Mouse (Mus musculus): ENCODE results near the gene 5430419D17Rik. TPM values are rescaled to one million over a fixed set of nuclear protein-coding genes. Genes with fewer than 3 reads are reported as not detected.

The 5430419D17Rik gene
- total and polyA plus RNA-seq, 2 experiments: not detected

DNA sequence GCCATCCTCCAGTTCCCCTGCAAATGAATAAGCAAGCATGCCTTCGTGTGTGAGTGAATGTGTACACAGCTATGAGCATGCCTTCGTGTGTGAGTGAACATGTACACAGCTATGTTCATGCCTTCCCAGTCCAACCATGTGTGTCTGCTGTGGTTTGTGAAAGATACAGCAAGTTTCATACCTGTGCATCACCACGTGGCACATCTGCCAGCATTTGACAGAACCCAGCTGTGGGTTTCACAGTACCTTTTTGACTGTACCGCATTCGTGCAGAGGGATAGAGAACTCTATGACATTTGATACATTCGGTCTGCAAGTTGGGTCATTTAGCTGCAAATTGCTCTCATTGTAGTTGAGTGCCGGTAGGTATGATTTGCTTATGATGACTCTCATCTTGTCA is 140.3 kb downstream of the 5430419D17Rik start:
- no peak overlapping the region for H3K9ac ChIP-seq (ENCODE audit: low read depth, low read length)
- no peaks in the 10 kb centered on the region for H3K36me3 ChIP-seq (ENCODE audit: control insufficient read depth, insufficient read depth, low read length)
- TF ChIP-seq POLR2A (IDR thresholded peaks at IDR 0.05; ENCODE audit: extremely low read depth, insufficient read depth, low read length): no peak
- no peak for TF ChIP-seq CTCF (IDR thresholded peaks at IDR 0.05; ENCODE audit: low read depth, low read length)
- no peak overlapping the region for H3K4me3 ChIP-seq (ENCODE audit: insufficient read depth, low read depth, low read length)
- H3K27me3 ChIP-seq (ENCODE audit: control insufficient read depth, insufficient read depth, low read length): no peaks in the 10 kb centered on the region
- WGBS: 79% methylated on average over 7 of the region's 7 CpGs
- DNase-seq (ENCODE audit: extremely low read depth, low read depth, low spot score): no peak
- H3K4me1 ChIP-seq (ENCODE audit: control insufficient read depth, insufficient read depth, low read length): no peaks in the 10 kb centered on the region
- no peaks in the 10 kb centered on the region for H3K79me2 ChIP-seq (ENCODE audit: control insufficient read depth, insufficient read depth, low read length)
- no peak overlapping the region for H3K27ac ChIP-seq (replicated peaks; ENCODE audit: insufficient read depth, low read depth, low read length)

DNA sequence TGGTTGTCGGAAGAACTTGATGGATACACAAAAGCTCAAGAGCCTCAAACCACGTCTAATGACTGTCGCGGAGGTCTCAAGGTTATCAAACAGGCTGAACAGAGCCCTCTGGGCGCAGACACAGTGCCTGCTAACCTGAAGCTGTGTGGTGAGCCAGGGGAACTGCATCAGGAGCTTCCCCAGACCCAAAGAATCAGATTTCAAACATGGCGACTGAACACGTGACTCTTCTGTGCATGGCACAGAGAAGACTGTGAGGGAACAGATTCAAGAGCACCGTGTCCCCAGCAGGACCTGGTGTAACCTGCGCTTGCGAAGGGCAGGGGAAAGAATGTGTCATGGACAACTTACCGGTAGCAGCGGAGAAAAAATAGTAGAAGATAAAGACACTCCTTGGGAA is 143.4 kb downstream of the 5430419D17Rik start:
- no peaks in the 10 kb centered on the region for H3K27me3 ChIP-seq (ENCODE audit: control insufficient read depth, insufficient read depth, low read length)
- TF ChIP-seq POLR2A (IDR thresholded peaks at IDR 0.05; ENCODE audit: extremely low read depth, insufficient read depth, low read length): no peak
- TF ChIP-seq CTCF (IDR thresholded peaks at IDR 0.05; ENCODE audit: low read depth, low read length): no peak
- H3K27ac ChIP-seq (replicated peaks; ENCODE audit: insufficient read depth, low read depth, low read length): no peak overlapping the region
- 61% methylated on average over 12 of the region's 12 CpGs for WGBS
- H3K9ac ChIP-seq (ENCODE audit: low read depth, low read length): no peak overlapping the region
- no peaks in the 10 kb centered on the region for H3K36me3 ChIP-seq (ENCODE audit: control insufficient read depth, insufficient read depth, low read length)
- H3K79me2 ChIP-seq (ENCODE audit: control insufficient read depth, insufficient read depth, low read length): no peaks in the 10 kb centered on the region
- H3K4me1 ChIP-seq (ENCODE audit: control insufficient read depth, insufficient read depth, low read length): no peaks in the 10 kb centered on the region
- no peak for DNase-seq (ENCODE audit: extremely low read depth, low read depth, low spot score)
- no peak overlapping the region for H3K4me3 ChIP-seq (ENCODE audit: insufficient read depth, low read depth, low read length)

DNA sequence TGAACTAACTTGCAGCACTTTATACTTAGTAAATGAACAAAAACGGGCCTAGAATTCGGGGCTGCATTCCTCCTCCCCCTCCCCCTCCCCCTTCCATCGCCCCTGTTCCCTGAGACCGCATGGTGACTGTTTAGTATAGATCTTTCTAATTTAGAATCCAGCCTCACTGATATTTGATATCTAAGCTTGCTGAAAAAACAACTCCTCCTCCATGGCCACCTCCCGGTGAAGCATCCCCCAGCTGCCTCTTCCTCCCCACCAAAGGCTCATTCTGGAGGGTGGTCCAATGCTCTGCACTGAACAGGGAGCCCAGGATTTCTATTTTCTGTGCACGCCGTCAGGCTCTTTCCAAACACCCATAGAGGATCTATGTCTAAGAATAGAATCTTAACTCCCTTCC is 144.1 kb downstream of the 5430419D17Rik start:
- 93% methylated on average over 5 of the region's 7 CpGs for WGBS
- Histone ChIP-seq H3K4me3 (ENCODE audit: insufficient read depth, low read depth, low read length) (no peak overlapping the region), H3K9ac (ENCODE audit: low read depth, low read length) (no peak overlapping the region), H3K79me2 (ENCODE audit: control insufficient read depth, insufficient read depth, low read length) (no peaks in the 10 kb centered on the region), H3K4me1 (ENCODE audit: control insufficient read depth, insufficient read depth, low read length) (no peaks in the 10 kb centered on the region), H3K27me3 (ENCODE audit: control insufficient read depth, insufficient read depth, low read length) (no peaks in the 10 kb centered on the region), H3K36me3 (ENCODE audit: control insufficient read depth, insufficient read depth, low read length) (no peaks in the 10 kb centered on the region), H3K27ac (replicated peaks; ENCODE audit: insufficient read depth, low read depth, low read length) (no peak overlapping the region)
- no peak for TF ChIP-seq POLR2A (IDR thresholded peaks at IDR 0.05; ENCODE audit: extremely low read depth, insufficient read depth, low read length)
- TF ChIP-seq CTCF (IDR thresholded peaks at IDR 0.05; ENCODE audit: low read depth, low read length): no peak
- DNase-seq (ENCODE audit: extremely low read depth, low read depth, low spot score): no peak

DNA sequence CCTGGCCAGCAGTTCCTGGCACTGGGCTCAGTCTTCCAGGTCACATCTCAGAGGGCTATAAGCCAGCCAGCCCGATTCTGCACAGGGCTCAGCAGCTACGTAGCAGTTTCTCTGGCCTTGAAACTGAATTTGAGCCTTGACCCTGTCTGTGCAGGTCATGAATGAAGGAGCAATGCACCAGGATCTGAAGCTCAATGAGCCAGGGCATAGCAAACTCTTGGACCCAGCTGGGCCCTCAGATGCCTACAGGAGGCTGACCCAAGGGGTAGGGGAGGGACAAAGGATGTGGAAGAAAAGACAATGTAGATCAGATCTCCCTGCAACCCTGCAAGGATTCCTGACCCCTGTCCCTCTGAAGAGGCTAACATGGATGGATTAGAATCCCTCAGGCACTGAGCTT is 148.0 kb downstream of the 5430419D17Rik start, which contains the start of gene Cuzd1:
Gene Cuzd1, minus strand, starts transcription at position 101 of the 400 bp plus-strand sequence.
- Histone ChIP-seq H3K4me3 (ENCODE audit: insufficient read depth, low read depth, low read length) (no peak within 1 kb of the TSS), H3K27ac (replicated peaks; ENCODE audit: insufficient read depth, low read depth, low read length) (no peak within 1 kb of the TSS), H3K9ac (ENCODE audit: low read depth, low read length) (no peak within 1 kb of the TSS), H3K27me3 (ENCODE audit: control insufficient read depth, insufficient read depth, low read length) (no peaks in the 10 kb centered on the region), H3K4me1 (ENCODE audit: control insufficient read depth, insufficient read depth, low read length) (no peaks in the 10 kb centered on the region), H3K79me2 (ENCODE audit: control insufficient read depth, insufficient read depth, low read length) (no peaks in the 10 kb centered on the region), H3K36me3 (ENCODE audit: control insufficient read depth, insufficient read depth, low read length) (no peaks in the 10 kb centered on the region)
- no peak for TF ChIP-seq POLR2A (IDR thresholded peaks at IDR 0.05; ENCODE audit: extremely low read depth, insufficient read depth, low read length)
- TF ChIP-seq CTCF (IDR thresholded peaks at IDR 0.05; ENCODE audit: low read depth, low read length): no peak
- 61% methylated on average over 2 of the region's 2 CpGs for WGBS
- DNase-seq (ENCODE audit: extremely low read depth, low read depth, low spot score): no peak

DNA sequence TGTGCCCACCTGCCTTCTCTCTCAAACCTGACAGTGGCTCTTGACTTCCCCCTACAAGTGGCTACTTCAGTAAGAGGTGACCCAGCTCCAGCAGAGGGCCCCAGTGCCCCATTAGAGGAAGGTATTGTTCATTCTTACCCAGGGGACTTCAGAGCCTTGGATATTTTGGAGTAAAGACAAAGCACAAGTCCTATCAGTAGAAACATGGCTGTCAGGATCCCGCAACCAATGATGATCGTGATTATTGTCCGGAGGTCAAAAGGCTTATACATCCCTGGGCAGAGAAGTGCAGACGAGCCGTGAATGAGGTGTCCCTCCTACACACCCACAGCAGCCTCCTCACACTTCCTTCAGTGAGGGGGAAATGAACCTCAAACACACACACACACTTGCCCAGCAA is 152.9 kb downstream of the 5430419D17Rik start:
- no peaks in the 10 kb centered on the region for H3K36me3 ChIP-seq (ENCODE audit: control insufficient read depth, insufficient read depth, low read length)
- no peak for DNase-seq (ENCODE audit: extremely low read depth, low read depth, low spot score)
- 90% methylated on average over 5 of the region's 5 CpGs for WGBS

DNA sequence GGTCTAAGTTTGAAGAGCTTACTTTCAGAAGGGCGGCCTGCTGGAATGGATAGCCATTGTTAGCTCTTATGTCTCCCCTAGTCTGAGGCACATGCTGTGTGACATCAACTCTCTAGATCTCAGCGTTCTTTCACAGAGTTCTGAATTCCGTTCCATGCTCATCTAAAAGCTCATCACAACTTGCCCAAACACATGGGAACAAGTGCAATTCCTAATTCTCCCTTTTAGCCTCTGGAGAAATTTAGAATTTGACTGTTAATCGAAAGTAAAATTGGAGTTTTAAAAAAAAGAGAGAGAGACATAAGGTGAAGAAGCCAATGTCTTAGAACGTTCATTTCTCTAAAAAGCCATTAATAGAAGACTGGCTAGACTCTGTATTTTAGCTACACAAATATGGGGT is 155.2 kb downstream of the 5430419D17Rik start, which contains the start of gene Fam24b:
Gene Fam24b, minus strand, starts transcription at position 101 of the 400 bp plus-strand sequence.
- no peak within 1 kb of the TSS for H3K27ac ChIP-seq (replicated peaks; ENCODE audit: insufficient read depth, low read depth, low read length)
- no peaks in the 10 kb centered on the region for H3K79me2 ChIP-seq (ENCODE audit: control insufficient read depth, insufficient read depth, low read length)
- WGBS: 92% methylated on average over 5 of the region's 5 CpGs
- H3K4me3 ChIP-seq (ENCODE audit: insufficient read depth, low read depth, low read length): no peak within 1 kb of the TSS
- H3K9ac ChIP-seq (ENCODE audit: low read depth, low read length): no peak within 1 kb of the TSS
- H3K36me3 ChIP-seq (ENCODE audit: control insufficient read depth, insufficient read depth, low read length): no peaks in the 10 kb centered on the region
- no peak for DNase-seq (ENCODE audit: extremely low read depth, low read depth, low spot score)
- H3K4me1 ChIP-seq (ENCODE audit: control insufficient read depth, insufficient read depth, low read length): no peaks in the 10 kb centered on the region
- no peak for TF ChIP-seq CTCF (IDR thresholded peaks at IDR 0.05; ENCODE audit: low read depth, low read length)
- TF ChIP-seq POLR2A (IDR thresholded peaks at IDR 0.05; ENCODE audit: extremely low read depth, insufficient read depth, low read length): no peak
- H3K27me3 ChIP-seq (ENCODE audit: control insufficient read depth, insufficient read depth, low read length): no peaks in the 10 kb centered on the region

More for the DNA sequence above, 152.9 kb downstream of the 5430419D17Rik start:
- no peaks in the 10 kb centered on the region for H3K27me3 ChIP-seq (ENCODE audit: control insufficient read depth, insufficient read depth, low read length)
- no peak for TF ChIP-seq CTCF (IDR thresholded peaks at IDR 0.05; ENCODE audit: low read depth, low read length)
- no peak for TF ChIP-seq POLR2A (IDR thresholded peaks at IDR 0.05; ENCODE audit: extremely low read depth, insufficient read depth, low read length)
- no peaks in the 10 kb centered on the region for H3K79me2 ChIP-seq (ENCODE audit: control insufficient read depth, insufficient read depth, low read length)
- H3K27ac ChIP-seq (replicated peaks; ENCODE audit: insufficient read depth, low read depth, low read length): no peak overlapping the region
- H3K9ac ChIP-seq (ENCODE audit: low read depth, low read length): no peak overlapping the region
- H3K4me3 ChIP-seq (ENCODE audit: insufficient read depth, low read depth, low read length): no peak overlapping the region
- no peaks in the 10 kb centered on the region for H3K4me1 ChIP-seq (ENCODE audit: control insufficient read depth, insufficient read depth, low read length)

All from liver, adult 2 months (tissue).